Mouse (Mus musculus) megakaryocyte progenitor cell, adult 5-6 weeks (primary cell): ENCODE results near the gene Adam21. TPM values are rescaled to one million over a fixed set of nuclear protein-coding genes. Genes with fewer than 3 reads are reported as not detected.
"Not testable (repeated sequence)": the region's sequence is repeated elsewhere in the genome, so short reads cannot be mapped to it uniquely, and the experiment has no call there.

ENCODE experiments used
- ATAC-seq: replicated peaks from 2 replicates; pipeline ENCODE4 v1.8.0; 2016; ENCODE audit warnings: mild to moderate bottlenecking, moderate TSS enrichment, inconsistent platforms; ENCODE audit not compliant: poor library complexity
- total RNA-seq, 2 experiments: library from RNA; stranded (forward) in 1 of 2; stranded (reverse) in 1 of 2; fragments of 157-497, 149-512 nt in 1 of 2; fragments of 200-1000 nt in 1 of 2; gene quantifications; 2 replicates each; pipeline versions ENCODE4 v1.2.3 to v1.2.4; 2015 to 2017

The Adam21 gene
- total RNA-seq (2015), result 0.20 TPM in 1 of 2 replicates, not detected in the other
- not detected in 2 replicates for total RNA-seq (2017)

GRCm38 (mm10) chr12:81568374-81568773 lies at the start of gene Adam21:
TSS of gene Adam21 (minus strand) at chr12:81568474.
- ATAC-seq, result no peak

- ATAC-seq, result peak; percentile 57
These were observed 48.7 kb upstream of the Adam21 start for GRCm38 (mm10) chr12:81616980-81617379.

GRCm38 (mm10) chr12:81615807-81616206 lies 47.5 kb upstream of the Adam21 start:
- no peak for ATAC-seq

GRCm38 (mm10) chr12:81609445-81609844 lies 41.2 kb upstream of the Adam21 start:
- ATAC-seq, result no peak

GRCm38 (mm10) chr12:81604995-81605784 lies 36.9 kb upstream of the Adam21 start:
- ATAC-seq, result no peak

GRCm38 (mm10) chr12:81596547-81597262 lies 28.4 kb upstream of the Adam21 start:
- ATAC-seq, result peak; percentile 27

- ATAC-seq, result peak; percentile 98
These were observed 26.8 kb upstream of the Adam21 start, which contains the start of gene Med6 for GRCm38 (mm10) chr12:81594902-81595671. TSS of gene Med6 (minus strand) at chr12:81595008.

- no peak for ATAC-seq
These were observed 343 bp downstream of the Adam21 start for GRCm38 (mm10) chr12:81567931-81568330.

GRCm38 (mm10) chr12:81564173-81564572 lies 4.1 kb downstream of the Adam21 start:
- ATAC-seq, result no peak

GRCm38 (mm10) chr12:81549286-81549685 lies 19.0 kb downstream of the Adam21 start:
- no peak for ATAC-seq

- no peak for ATAC-seq
These were observed 21.1 kb downstream of the Adam21 start for GRCm38 (mm10) chr12:81547163-81547562.

GRCm38 (mm10) chr12:81533029-81533419 lies 35.2 kb downstream of the Adam21 start:
- ATAC-seq, result no peak

GRCm38 (mm10) chr12:81532316-81533028 lies 35.8 kb downstream of the Adam21 start, which contains the start of the genes Gm20498 and Synj2bp:
TSS of gene Gm20498 (minus strand) at chr12:81532905.
TSS of gene Synj2bp (minus strand) at chr12:81532911.
- ATAC-seq, result peak; percentile 98

- not testable (repeated sequence) for ATAC-seq
These were observed 37.7 kb downstream of the Adam21 start for GRCm38 (mm10) chr12:81530587-81530986.

Other genes with a start within 250 kb of the Adam21 start
- gene Slc8a3, start 235.3 kb downstream of the Adam21 start, total RNA-seq (2015), result not detected in 2 replicates
- not detected in 2 replicates for gene Slc8a3, start 235.3 kb downstream of the Adam21 start, total RNA-seq (2017)
- gene Gm4787, start 189.0 kb downstream of the Adam21 start, total RNA-seq (2015), result 1.0 and 1.9 TPM in 2 replicates
- gene Gm4787, start 189.0 kb downstream of the Adam21 start, total RNA-seq (2017), result 0.29 and 0.51 TPM in 2 replicates
- gene Adam4, start 146.5 kb downstream of the Adam21 start, total RNA-seq (2015), result 1.4 and 2.0 TPM in 2 replicates
- gene Adam4, start 146.5 kb downstream of the Adam21 start, total RNA-seq (2017), result 0.44 and 0.71 TPM in 2 replicates
- gene Cox16, start 83.3 kb downstream of the Adam21 start, total RNA-seq (2015), result 134 and 141 TPM in 2 replicates
- gene Cox16, start 83.3 kb downstream of the Adam21 start, total RNA-seq (2017), result 82.5 and 97.2 TPM in 2 replicates
- gene Gm20498, start 35.6 kb downstream of the Adam21 start, total RNA-seq (2015), result 9.0 and 12.4 TPM in 2 replicates
- gene Gm20498, start 35.6 kb downstream of the Adam21 start, total RNA-seq (2017), result 44.8 and 52.5 TPM in 2 replicates
- gene Synj2bp, start 35.6 kb downstream of the Adam21 start, total RNA-seq (2015), result 25.6 and 34.4 TPM in 2 replicates
- gene Synj2bp, start 35.6 kb downstream of the Adam21 start, total RNA-seq (2017), result 41.9 and 54.8 TPM in 2 replicates
- 31.6 and 36.3 TPM in 2 replicates for gene Med6, start 26.5 kb upstream of the Adam21 start, total RNA-seq (2015)
- gene Med6, start 26.5 kb upstream of the Adam21 start, total RNA-seq (2017), result 61.1 and 75.2 TPM in 2 replicates
- not detected in 2 replicates for gene Ttc9, start 62.8 kb upstream of the Adam21 start, total RNA-seq (2015)
- not detected in 2 replicates for gene Ttc9, start 62.8 kb upstream of the Adam21 start, total RNA-seq (2017)
- gene Map3k9, start 212.7 kb upstream of the Adam21 start, total RNA-seq (2015), result 0.37 and 1.4 TPM in 2 replicates
- 0.92 and 1.7 TPM in 2 replicates for gene Map3k9, start 212.7 kb upstream of the Adam21 start, total RNA-seq (2017)